Mouse (Mus musculus): ENCODE data around the gene Rara.

GRCm38 (mm10) chr11:98911498-98911897 lies 16.1 kb upstream of the Rara start:
- TF ChIP-seq CTCF (IDR thresholded peaks at IDR 0.05; ENCODE audit: borderline replicate concordance, insufficient read depth, low read length), result no peak
- TF ChIP-seq POLR2A (IDR thresholded peaks at IDR 0.05; ENCODE audit: low read depth, low read length), result no peak
